Mouse (Mus musculus) mammary gland, adult 2 months (tissue): ENCODE results near the gene Urad. TPM values are rescaled to one million over a fixed set of nuclear protein-coding genes. Genes with fewer than 3 reads are reported as not detected.

ENCODE experiments used
- polyA plus RNA-seq: library from polyadenylated mRNA; depleted of rRNA; stranded (reverse); fragments of >200 nt; gene quantifications from 2 replicates; pipeline ENCODE4 v1.2.3, GENCODE M21; 2012; ENCODE audit warnings: low replicate concordance; rRNA removed

Gene Urad
- 0.76 TPM in 1 of 2 replicates, not detected in the other for polyA plus RNA-seq

GRCm38 (mm10) chr5:147322183-147322582 lies at the start of gene Urad:
Gene Urad (minus strand): TSS chr5:147322440.

GRCm38 (mm10) chr5:147306638-147307397 lies 15.4 kb downstream of the Urad start, which contains the start of gene Cdx2:
Gene Cdx2 (minus strand): TSS chr5:147307270.

GRCm38 (mm10) chr5:147269926-147270672 lies 52.1 kb downstream of the Urad start, which contains the start of gene Pdx1:
Gene Pdx1 (plus strand): TSS chr5:147269959.

Other genes with a start within 250 kb of the Urad start
- 27.2 and 65.1 TPM in 2 replicates for gene Lnx2, start 245.9 kb downstream of the Urad start, polyA plus RNA-seq
- gene Polr1d, start 245.4 kb downstream of the Urad start, polyA plus RNA-seq: 35.7 and 48.1 TPM in 2 replicates
- not detected in 2 replicates for gene Gsx1, start 133.7 kb downstream of the Urad start, polyA plus RNA-seq
- gene Pdx1, start 52.5 kb downstream of the Urad start, polyA plus RNA-seq: not detected in 2 replicates
- gene Cdx2, start 15.2 kb downstream of the Urad start, polyA plus RNA-seq: not detected in 2 replicates
- gene Flt3, start 78.0 kb upstream of the Urad start, polyA plus RNA-seq: 2.8 and 3.9 TPM in 2 replicates
- gene Pan3, start 107.7 kb upstream of the Urad start, polyA plus RNA-seq: 24.8 and 66.3 TPM in 2 replicates